Mouse (Mus musculus): ENCODE measurements around the gene Lrrc8e.

The Lrrc8e gene

DNA sequence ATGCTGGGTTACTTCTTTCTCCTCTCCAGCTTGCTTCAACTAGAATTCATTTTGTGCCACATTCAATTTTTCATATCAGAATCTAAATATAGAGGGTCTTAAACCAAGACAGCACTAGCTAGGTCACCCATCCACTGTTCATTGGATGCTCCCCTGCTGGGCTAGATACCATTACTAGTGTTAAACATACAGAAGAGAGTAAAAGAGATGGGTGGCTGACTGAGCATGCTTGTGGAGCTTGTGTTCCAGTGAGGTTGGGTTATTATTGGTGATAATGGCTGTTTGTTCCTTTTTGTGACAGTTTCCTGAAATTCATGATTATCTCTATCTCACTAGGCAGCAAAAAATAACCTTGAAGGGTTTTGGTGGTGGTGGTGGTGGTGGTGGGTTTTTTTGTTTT is 4.6 kb upstream of the Lrrc8e start:
- DNase-seq = no peak

- no peak for DNase-seq
These were observed 304 bp upstream of the Lrrc8e start for GRCm38 (mm10) chr8:4226323-4226722.

- DNase-seq = no peak
These were observed 1.3 kb downstream of the Lrrc8e start for GRCm38 (mm10) chr8:4227919-4228318.

GRCm38 (mm10) chr8:4229784-4230183 is 3.2 kb downstream of the Lrrc8e start:
- no peak for DNase-seq

GRCm38 (mm10) chr8:4230612-4231351 is 4.2 kb downstream of the Lrrc8e start:
- DNase-seq = no peak

DNA sequence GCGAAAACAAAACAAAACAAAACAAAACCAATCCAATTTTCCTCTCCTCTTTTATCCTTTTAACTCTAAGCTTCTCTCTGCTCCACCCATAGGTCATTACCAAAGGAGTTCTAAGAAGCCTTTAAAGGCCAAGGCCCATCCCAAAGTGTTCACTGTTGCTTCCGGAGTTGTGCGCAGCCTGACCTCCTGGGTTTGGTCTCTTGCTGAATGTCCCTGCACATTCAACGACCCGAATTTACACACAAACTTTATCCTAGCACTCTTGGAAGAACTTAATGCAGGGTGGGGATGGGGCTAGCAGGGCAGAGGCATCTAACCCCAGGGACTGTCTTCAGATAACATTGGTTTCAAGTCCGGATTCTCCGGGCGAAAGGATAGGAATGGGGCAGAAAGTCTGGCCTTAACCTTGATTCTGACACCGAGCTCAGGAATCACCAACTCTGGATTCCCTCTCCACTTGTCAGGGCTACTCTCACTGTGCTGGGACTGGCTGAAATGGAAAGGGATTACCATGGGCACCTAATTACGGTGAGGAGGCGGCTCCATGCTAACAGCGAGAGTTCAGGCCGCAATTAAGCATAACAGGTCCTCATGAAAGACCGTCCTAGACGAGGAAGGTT is 11.3 kb downstream of the Lrrc8e start:
- peak; percentile 45 for DNase-seq

DNA sequence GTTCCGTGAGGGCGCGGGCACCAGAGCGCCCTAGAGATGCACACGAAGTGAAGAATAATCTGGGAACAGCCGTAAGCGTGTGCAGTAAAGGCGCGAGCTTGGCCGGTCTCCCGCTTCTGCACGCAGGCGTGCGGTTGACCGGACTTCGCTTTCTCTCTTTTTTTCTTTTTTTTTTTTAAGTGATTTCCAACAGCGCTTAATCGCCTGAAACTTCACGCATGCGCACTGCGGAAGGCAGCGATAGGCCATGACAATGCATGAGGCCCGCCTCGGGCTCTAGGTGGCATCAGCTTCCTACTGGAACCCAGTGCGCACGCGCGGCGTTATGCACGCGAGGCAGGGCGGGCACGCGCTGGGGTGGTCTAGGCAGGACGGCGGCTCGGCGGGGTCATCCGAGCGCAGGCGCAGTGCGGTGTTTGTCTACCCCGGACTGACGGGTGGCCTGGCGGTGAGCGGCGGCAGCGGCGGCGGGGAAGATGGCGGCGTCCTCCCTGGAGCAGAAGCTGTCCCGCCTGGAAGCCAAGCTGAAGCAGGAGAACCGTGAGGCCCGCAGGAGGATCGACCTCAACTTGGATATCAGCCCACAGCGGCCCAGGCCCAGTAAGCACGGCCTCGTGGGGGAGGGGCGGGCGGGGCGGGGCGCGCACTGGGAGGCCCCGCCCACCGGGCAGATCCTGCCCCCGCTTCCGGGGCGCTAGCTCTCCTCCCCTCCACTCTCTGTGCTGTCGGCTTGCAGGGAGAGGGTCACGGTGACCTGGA is 12.0 kb downstream of the Lrrc8e start, which contains the start of the genes Map2k7 and Gm49320:
Gene Map2k7, plus strand, starts transcription at position 307 of the 759 bp plus-strand sequence.
Gene Gm49320, plus strand, starts transcription at position 432 of the 759 bp plus-strand sequence.
- peak; percentile 100 for DNase-seq

GRCm38 (mm10) chr8:4239193-4239890 is 12.7 kb downstream of the Lrrc8e start:
- DNase-seq = no peak

GRCm38 (mm10) chr8:4245061-4245460 is 18.4 kb downstream of the Lrrc8e start:
- no peak for DNase-seq

DNA sequence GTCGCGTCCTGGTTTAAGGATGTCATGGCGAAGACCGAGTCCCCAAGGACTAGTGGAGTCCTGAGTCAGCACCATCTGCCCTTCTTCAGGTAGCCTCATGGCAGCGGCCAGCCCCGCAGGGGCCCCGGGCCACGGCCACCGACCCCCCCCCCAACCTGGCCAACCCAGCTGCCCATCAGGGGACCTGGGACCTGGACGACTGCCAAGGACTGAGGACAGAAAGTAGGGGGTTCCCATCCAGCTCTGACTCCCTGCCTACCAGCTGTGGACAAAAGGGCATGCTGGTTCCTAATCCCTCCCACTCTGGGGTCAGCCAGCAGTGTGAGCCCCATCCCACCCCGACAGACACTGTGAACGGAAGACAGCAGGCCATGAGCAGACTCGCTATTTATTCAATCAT is 19.1 kb downstream of the Lrrc8e start:
- DNase-seq = no peak

DNA sequence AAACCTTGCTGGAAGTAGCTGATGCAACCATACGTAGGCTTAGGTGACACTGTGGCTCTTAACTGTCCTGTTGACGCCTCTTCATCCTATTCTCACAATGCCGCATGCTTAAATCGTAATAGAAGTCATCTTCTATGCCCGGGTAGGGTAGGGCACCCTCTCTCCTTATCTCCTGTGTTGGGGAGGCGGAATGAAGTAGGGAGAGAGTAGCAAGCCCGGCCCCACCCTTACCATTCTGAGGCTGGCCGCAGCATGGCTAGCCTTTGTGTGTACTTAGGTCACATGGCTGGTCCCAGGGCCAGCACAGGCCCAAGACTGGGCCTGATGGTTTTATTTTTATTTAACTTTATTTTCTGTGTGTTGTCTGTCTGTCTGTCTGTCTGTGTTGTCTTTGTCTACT is 20.6 kb downstream of the Lrrc8e start:
- DNase-seq = no peak

DNA sequence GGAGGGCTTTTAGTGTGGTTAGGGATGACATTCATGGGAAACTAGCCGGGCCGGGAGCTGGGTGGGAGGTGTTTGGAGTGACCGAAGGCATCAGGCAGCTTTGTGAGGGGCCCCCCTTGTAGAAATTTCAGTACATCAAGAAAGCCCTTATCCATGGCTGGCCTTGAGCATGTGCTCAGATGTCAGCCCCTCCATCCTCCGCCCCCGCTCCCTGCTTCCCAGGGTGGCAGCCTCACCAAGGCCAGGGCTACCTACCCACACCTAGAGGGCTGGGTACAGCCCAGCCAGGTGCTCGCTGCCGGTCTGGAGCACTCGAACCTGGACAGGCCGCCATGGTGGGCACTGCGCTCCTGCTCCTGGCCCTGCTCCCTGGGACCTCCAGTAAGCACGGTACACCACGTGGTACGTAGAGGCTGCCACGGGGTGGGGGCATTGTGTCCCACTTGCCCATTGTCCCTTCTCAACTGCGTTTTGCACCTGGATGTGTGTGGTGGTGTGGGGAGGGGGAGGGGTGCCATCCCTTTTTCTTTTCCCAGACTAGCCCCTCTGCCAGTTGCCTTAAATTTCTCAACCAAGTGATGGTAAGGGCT is 21.4 kb downstream of the Lrrc8e start, which contains the start of gene Tgfbr3l:
Gene Tgfbr3l, plus strand, starts transcription at position 264 of the 590 bp plus-strand sequence.
- no peak for DNase-seq

- DNase-seq = peak; percentile 63
These were observed 22.6 kb downstream of the Lrrc8e start for GRCm38 (mm10) chr8:4249213-4249612.

GRCm38 (mm10) chr8:4250306-4250970 is 23.8 kb downstream of the Lrrc8e start:
- DNase-seq = peak; percentile 92

DNA sequence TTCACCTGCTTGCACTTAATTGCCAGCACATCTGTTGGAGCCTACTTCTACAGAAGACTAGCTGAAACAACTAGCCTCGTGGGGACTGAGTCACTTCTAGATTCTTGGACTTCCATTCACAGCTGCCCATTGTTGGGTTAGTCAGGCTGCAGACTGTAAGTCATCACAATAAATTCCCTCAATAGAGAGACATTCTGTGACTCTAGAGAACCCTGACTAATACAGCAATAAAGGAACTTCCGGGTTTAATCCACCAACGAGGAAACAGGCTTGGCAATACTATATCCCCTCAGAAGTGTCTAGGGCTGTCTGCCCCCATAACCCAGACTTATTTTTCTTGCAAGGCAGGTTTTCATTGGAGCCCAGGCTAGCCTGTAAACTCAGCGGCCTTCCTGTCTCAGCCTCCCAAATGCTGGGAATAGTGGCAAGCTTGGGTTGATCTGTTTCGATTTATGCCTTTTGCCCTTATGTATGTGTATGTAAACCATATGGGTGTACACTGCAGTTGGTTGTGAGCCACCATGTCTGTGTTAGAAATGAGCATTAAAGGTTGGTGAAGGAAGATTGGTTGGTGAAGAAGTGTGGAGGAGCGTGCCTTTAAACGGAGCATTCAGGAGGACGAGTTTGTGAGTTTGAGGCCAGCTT is 25.6 kb downstream of the Lrrc8e start:
- DNase-seq = no peak

DNA sequence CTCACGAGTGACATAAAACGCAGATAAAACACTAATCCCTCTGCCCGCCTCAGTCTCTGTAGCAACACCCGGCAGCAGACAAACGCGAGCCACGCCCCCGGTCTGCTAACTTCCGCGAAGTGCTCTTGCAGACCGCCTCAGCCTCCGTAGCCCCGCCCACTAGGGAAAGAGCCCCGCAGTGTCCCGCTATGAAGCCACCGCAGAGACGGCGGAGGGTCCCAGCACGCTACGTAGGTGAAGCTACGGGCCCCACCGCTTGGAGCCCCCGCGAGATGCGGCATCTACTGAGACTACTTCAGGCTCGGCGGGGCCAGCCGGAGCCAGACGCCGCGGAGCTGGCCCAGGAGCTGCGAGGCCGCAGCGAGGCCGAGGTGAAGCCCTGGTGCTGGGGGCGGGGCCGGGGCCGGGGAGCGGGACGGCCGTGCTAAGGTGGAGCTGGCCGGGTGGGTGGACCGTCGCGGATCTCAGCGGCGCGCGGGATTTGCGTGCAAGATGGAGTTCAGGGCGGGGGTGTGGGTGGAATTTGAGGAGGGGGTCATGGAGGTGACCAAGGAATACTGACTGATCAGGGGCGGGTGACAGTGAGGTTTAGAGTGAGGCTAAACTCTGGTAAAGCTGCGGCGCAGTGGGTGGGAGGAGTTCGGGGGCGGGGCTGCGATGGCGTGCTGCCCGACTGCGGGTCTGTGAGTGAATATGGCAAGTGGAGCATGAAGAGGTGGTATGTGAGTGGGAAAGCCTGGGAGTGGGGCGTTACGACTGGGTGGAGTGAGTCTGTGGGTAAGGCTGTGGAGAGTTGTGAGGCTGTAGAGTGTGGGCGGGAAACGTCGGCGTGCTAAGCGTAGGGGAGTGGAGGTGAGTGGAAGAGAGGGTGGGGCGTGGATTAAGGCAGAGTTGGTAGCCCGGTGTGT is 26.6 kb downstream of the Lrrc8e start, which contains the start of gene Snapc2:
Gene Snapc2, plus strand, starts transcription at position 147 of the 908 bp plus-strand sequence.
- peak; percentile 99 for DNase-seq

GRCm38 (mm10) chr8:4254001-4254400 is 27.4 kb downstream of the Lrrc8e start:
- peak; percentile 81 for DNase-seq

GRCm38 (mm10) chr8:4255471-4255870 is 28.8 kb downstream of the Lrrc8e start:
- DNase-seq = peak; percentile 4

DNA sequence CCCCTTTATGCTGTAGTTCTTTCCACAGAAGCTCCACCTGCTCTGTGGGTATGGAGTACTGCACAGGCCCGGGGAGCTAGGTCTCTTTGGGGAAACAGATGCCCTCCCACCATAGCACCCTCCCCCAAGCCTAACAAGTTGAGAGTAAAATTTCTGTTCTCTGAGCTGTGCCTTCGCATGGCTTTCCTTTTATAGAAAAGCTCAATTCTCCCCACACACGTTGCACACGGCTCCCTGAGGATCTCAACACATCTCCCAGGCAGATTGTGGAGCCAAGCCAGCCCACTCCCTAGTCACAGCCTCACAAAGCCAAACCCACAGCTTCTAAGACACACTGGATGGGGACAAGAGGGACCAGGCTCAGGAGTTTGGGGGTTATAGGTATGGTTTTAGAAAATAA is 30.3 kb downstream of the Lrrc8e start:
- DNase-seq = peak; percentile 12

GRCm38 (mm10) chr8:4257350-4257749 is 30.7 kb downstream of the Lrrc8e start:
- DNase-seq = no peak

Data from kidney, postnatal 10 days (tissue).